Mouse (Mus musculus): ENCODE results near the gene St8sia1. TPM values are rescaled to one million over a fixed set of nuclear protein-coding genes. Genes with fewer than 3 reads are reported as not detected.

St8sia1 gene
- total RNA-seq, 2 experiments from 2014 or later = 0.89 to 1.3 TPM

GRCm38 (mm10) chr6:142799704-142800374 is 164.4 kb downstream of the St8sia1 start:
- intact Hi-C loops (cut with DNase I) = no loop called here
- DNase-seq = no peak

GRCm38 (mm10) chr6:142798837-142799236 is 165.4 kb downstream of the St8sia1 start:
- intact Hi-C loops (cut with DNase I) = no loop called here
- no peak for DNase-seq

- intact Hi-C loops (cut with DNase I) = no loop called here
Observed at GRCm38 (mm10) chr6:142797996-142798395, 166.3 kb downstream of the St8sia1 start.

DNA sequence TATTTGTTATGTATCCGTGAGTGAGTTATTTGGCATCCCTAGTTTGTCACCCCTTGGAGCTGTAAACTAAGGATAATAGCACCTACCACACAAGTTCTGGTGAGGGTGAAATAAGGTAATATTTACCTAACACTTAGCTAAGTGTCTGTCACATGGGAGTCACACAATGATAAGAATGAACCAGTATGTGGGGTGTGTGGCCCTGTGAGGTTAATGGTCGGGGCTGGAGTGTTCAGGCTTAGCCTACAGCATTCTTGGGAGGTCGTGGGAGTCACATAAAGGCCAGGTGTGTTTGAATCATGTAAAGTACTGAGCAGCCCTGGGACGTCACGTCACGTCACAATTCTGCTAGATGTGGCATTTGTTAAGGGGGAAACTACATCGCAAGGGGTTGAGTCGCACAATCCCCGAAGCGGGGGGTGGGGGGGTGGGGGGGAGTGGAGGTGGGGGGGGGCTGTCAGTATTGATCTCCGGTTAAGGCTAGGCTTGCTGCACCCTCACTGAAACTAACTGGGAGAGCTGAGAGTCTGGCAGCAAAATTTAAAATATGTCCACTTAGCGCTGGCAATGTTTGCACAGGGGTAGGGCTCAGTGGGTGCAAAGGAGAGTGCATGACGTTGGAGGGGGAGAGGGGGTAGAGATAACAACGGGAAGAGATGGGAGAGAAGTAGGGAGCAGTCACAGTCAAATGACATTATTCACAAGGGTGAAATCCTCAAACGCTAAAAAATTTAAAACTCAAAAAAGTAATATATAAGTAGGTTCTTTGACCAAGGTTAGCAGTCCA is 168.4 kb downstream of the St8sia1 start:
- intact Hi-C loops (cut with DNase I) = no loop called here
- DNase-seq = no peak

More at GRCm38 (mm10) chr6:142797996-142798395, 166.3 kb downstream of the St8sia1 start:
- no peak for DNase-seq

DNA sequence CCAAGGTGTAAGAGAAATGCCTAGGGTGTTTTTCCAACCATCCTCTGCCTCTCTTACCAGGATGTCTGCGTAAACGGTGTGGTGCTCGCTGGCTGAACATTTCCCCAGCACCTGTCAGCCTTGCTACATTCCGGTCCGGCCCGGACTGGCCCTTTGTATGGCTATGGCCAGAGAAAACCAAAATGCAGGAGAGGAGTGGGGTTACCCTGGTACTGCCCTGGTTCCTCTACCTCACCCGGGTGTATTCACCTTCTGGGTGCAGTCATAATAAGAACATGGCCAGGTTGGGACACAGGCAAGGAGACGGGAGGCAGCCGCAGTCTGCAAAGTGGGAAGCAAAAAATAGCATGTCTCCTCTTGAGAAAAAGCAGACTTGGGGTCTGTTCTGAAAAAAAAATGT is 169.2 kb downstream of the St8sia1 start:
- no peak for DNase-seq
- intact Hi-C loops (cut with DNase I) = no loop called here

GRCm38 (mm10) chr6:142793468-142793867 is 170.8 kb downstream of the St8sia1 start:
- intact Hi-C loops (cut with DNase I) = no loop called here
- peak; percentile 13 to 28 for DNase-seq

- DNase-seq = no peak
- intact Hi-C loops (cut with DNase I) = no loop called here
Observed at GRCm38 (mm10) chr6:142792241-142792968, 171.8 kb downstream of the St8sia1 start.

- intact Hi-C loops (cut with DNase I) = loop anchor here (10.0 kb wide), 1 partner anchor 385 kb away; no protein-coding TSS in a partner anchor
- DNase-seq = no peak
Observed at GRCm38 (mm10) chr6:142789736-142790135, 174.5 kb downstream of the St8sia1 start.

DNA sequence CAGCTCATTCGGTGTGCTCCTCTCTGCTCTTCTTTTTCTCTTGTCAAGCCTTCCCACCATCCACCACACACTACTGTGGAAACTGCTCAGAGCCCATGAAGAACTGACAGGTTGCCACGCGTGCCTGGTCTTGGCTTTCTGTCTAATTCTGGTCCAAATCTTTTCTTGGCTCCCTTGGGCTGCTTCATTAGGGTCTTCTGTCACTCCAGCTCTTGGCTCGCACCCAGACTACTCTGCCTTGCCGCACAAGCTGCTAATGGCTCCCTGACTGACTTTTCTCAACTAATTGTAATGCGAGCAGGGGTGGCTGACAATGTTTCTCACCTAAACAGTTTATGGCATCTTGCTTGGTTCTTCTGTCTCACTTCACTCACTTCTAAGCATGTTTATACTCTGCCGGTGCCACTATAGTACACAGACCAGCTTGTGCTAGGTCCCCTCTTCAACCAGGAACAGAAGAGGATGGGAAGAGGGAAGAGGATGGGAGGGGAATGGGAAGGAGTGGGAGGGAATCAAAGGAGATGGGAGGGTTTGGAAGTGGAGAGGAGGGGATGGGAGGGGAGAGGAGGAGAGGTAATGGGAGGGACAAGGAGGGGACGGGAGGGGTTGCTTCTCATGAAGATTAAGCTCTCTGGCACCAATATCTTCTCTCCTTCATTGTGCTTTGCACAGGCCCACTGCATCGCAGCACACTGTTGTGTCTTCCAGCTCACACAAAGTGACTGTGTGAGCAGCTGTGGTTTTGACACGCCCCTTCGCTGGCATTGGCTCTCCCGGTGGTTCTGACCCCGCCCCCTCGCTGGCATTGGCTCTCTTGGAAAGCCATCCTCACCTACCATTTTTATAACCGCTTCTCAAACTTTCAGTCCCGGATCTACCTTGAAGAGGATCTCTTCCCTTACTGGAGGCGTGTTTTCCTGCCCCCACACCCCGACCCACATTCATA is 175.9 kb downstream of the St8sia1 start:
- intact Hi-C loops (cut with DNase I) = loop anchor here (10.0 kb wide), 1 partner anchor 386 kb away; no protein-coding TSS in a partner anchor
- DNase-seq = no peak

- no peak for DNase-seq
- intact Hi-C loops (cut with DNase I) = loop anchor here (10.0 kb wide), 1 partner anchor 389 kb away; no protein-coding TSS in a partner anchor
Observed at GRCm38 (mm10) chr6:142786106-142786505, 178.1 kb downstream of the St8sia1 start.

DNA sequence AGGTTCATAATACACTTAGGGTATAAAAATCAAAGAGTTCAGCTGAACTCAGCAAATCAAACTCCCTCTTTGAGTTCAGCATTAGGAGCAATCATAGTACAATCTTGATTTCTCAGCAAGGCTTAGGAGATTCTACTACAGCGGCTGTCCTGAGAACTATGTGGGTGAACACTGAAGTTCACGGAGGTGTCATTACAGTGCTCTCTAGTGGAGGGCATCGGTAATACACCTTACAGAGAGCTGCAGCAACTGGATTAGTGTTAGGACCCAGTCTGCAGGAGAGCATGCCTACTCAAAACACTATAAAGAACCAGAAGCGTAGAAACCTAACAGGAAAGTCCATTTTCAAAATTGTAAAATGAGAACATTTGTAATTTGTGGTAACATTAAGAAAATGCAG is 178.9 kb downstream of the St8sia1 start:
- peak; percentile 58 to 79 for DNase-seq
- intact Hi-C loops (cut with DNase I) = loop anchor here (10.0 kb wide), 1 partner anchor 389 kb away; no protein-coding TSS in a partner anchor

- intact Hi-C loops (cut with DNase I) = loop anchor here (10.0 kb wide), 1 partner anchor 394 kb away; no protein-coding TSS in a partner anchor
- DNase-seq = no peak
Observed at GRCm38 (mm10) chr6:142781286-142781685, 183.0 kb downstream of the St8sia1 start.

GRCm38 (mm10) chr6:142780574-142781033 is 183.6 kb downstream of the St8sia1 start:
- DNase-seq = no peak
- intact Hi-C loops (cut with DNase I) = loop anchor here (10.0 kb wide), 1 partner anchor 394 kb away; no protein-coding TSS in a partner anchor

- DNase-seq = no peak
- intact Hi-C loops (cut with DNase I) = loop anchor here (2.0 to 10.0 kb wide), 2 partner anchors 35 to 395 kb away; no protein-coding TSS in a partner anchor
Observed at GRCm38 (mm10) chr6:142779812-142780573, 184.3 kb downstream of the St8sia1 start.

DNA sequence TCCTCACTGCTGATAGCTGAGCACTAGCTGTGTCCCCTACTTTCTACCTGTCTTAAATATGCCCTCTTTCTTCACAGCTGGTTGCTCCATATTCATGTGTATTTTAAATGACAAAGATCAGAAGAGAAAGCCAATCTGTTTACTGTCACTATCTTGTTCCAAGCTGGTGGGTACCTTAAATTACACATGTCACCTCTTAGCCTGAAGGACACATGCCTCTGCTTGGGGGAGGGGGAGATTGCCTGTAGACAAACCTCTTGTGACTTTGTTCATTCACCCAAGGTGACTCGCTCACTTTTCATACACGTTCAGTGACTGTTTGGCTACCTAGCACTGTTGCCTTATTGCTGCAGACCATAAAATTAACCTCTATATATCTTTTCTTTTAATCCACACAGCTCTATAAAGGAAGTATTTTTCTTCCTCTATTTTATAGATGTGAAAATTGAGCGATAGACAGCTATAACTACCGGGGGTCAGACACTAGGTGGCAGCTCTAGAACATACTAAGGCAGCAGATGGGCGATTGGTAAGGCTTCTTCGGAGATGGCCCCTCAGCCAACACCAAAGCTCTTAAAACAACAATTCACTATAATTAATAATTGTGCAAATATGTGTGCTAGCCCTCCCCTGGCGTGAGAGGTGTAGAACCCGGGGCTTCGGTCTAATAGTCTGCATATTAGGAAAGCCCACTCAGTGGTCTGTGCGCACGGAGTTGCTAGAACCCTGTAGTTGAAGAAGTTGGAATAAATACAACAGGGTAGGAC is 185.0 kb downstream of the St8sia1 start:
- intact Hi-C loops (cut with DNase I) = loop anchor here (2.0 kb wide), 1 partner anchor 36 kb away; no protein-coding TSS in a partner anchor
- peak; percentile 61 to 72 for DNase-seq

- intact Hi-C loops (cut with DNase I) = no loop called here
- no peak for DNase-seq
Observed at GRCm38 (mm10) chr6:142776935-142777334, 187.3 kb downstream of the St8sia1 start.

DNA sequence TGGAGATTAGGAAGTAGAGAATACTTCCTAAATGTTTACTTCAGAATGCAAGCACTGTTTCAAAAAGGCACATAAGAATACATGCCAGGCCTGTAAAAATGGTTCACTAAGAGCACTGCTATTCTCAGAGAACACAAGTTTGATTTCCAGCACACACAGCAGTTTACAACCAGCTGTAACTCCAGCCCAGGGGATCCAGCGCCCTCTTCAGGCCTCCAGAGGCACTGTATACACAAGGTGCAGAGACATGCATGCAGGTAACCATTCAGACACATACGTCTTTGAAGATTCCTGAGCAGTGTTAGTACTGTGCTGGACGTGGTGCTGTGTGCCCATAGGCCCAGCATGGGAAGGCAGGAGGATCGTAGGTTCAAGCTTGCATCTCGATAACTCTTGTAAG is 190.7 kb downstream of the St8sia1 start:
- intact Hi-C loops (cut with DNase I) = no loop called here
- no peak for DNase-seq

- intact Hi-C loops (cut with DNase I) = no loop called here
Observed at GRCm38 (mm10) chr6:142771643-142772042, 192.6 kb downstream of the St8sia1 start.

More at GRCm38 (mm10) chr6:142771643-142772042, 192.6 kb downstream of the St8sia1 start:
- DNase-seq = no peak

Data from heart, postnatal 10 days (tissue).